Comparison of ENCODE assay signal across 26 mouse cellular contexts in the genomic region with DNA sequence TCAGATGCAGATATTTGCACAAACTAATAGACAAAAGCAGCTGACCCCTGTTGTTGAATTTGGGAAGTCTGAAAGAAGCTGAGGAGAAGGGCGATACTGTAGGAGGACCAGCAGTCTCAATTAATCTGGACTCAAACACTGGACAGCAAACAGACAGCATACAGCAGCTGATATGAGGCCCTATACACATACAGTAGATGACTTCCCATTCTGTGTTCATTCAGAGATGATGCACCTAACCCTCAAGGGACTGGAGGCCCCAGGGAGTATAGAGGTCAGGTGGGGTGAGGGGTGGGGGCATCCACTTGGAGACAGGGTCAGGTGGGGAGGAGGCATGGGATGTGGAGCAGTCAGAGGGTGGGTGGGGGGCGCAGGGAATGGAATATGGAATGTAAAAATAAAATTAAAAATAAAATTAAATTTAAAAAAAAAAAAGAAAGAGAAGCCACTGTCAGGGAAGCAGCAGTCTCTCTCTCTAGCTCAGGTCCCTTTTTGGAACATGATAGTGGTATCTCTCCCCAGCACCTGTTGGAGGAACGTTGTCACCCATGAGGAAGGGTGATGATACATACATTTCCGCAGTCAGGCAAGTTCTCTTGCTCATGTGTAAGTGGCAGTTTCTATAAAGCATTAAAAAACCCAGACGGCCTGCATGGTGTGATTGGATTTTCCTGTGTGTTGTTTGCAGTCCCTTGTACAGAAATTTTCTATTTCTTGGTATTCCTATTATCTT. TPM values are rescaled to one million over a fixed set of nuclear protein-coding genes. Genes with fewer than 3 reads are reported as not detected.
DNase-seq lines count a peak whose midpoint lies in the region; ATAC-seq and TF ChIP-seq lines count a peak whose summit lies in the region.
"Had no signal": no experiment of that assay in that cellular context is flagged by ENCODE, and none has a peak within 500 bp of the region (broad histone marks: within the 10 kb centered on the region; RNA-seq: fewer than 3 reads in every experiment).

No protein-coding gene starts in this region.

- ATAC-seq in liver, embryonic 11.5 days (replicated peaks; ENCODE audit: low FRiP score), result peak; percentile 83
- ATAC-seq in erythroblast, adult 5-6 weeks (replicated peaks; ENCODE audit: low FRiP score, poor library complexity, severe bottlenecking), result peak; percentile 81
- ATAC-seq in liver, embryonic 15.5 days (ENCODE audit: insufficient read depth), result peak; percentile 80
- ATAC-seq: CD4-positive, CD25-positive, alpha-beta regulatory T cell, adult 4 months; forebrain, embryonic 14.5 days; hindbrain, embryonic 16.5 days; intestine, embryonic 16.5 days; midbrain, embryonic 15.5 days had no signal

- no peak overlapping the region for H3K9ac ChIP-seq in liver, embryonic 11.5 days (ENCODE audit: low read depth, low read length)
- no peak overlapping the region for H3K9ac ChIP-seq in liver, embryonic 15.5 days
- H3K9ac ChIP-seq: heart, embryonic 15.5 days; lung, embryonic 15.5 days; midbrain, embryonic 15.5 days; neural tube, embryonic 15.5 days had no signal

- H3K4me3 ChIP-seq in liver, embryonic 11.5 days (ENCODE audit: low read depth, low read length), result no peak overlapping the region
- no peak overlapping the region for H3K4me3 ChIP-seq in liver, embryonic 15.5 days (replicated peaks)
- H3K4me3 ChIP-seq in kidney, adult 2 months (ENCODE audit: insufficient read depth, low read depth, low read length), result no peak overlapping the region
- H3K4me3 ChIP-seq: heart, embryonic 15.5 days; lung, embryonic 15.5 days; midbrain, embryonic 15.5 days; neural tube, embryonic 15.5 days had no signal

- H3K4me1 ChIP-seq in liver, embryonic 11.5 days (replicated peaks; ENCODE audit: control insufficient read depth, insufficient read depth, low read length), result no peaks in the 10 kb centered on the region
- H3K4me1 ChIP-seq in liver, embryonic 15.5 days (replicated peaks), result peaks cover 7% of the 10 kb centered on the region; the same call in 1 of the 2 replicates
- no peaks in the 10 kb centered on the region for H3K4me1 ChIP-seq in kidney, adult 2 months (ENCODE audit: control insufficient read depth, insufficient read depth, low read length)
- H3K4me1 ChIP-seq: heart, embryonic 15.5 days; lung, embryonic 15.5 days; midbrain, embryonic 15.5 days; neural tube, embryonic 15.5 days had no signal

- TF ChIP-seq CTCF in kidney, adult 2 months (conservative IDR thresholded peaks at IDR 0.05; ENCODE audit: insufficient read depth, insufficient read length, low read depth, low read length), result no peak

- H3K9me3 ChIP-seq in liver, embryonic 11.5 days (ENCODE audit: control insufficient read depth, low read length), result no peaks in the 10 kb centered on the region
- H3K9me3 ChIP-seq in liver, embryonic 15.5 days (replicated peaks), result no peaks in the 10 kb centered on the region
- H3K9me3 ChIP-seq: heart, embryonic 15.5 days; lung, embryonic 15.5 days; midbrain, embryonic 15.5 days; neural tube, embryonic 15.5 days had no signal

- DNase-seq in liver, embryonic 11.5 days (ENCODE audit: low spot score), result no peak
- DNase-seq in liver, result no peak
- no peak for DNase-seq in urinary bladder, adult 2 months (ENCODE audit: low spot score)
- DNase-seq in thymus, postnatal 14 days, result no peak
- DNase-seq in kidney, adult 2 months, result no peak
- DNase-seq: adrenal gland, adult 8-10 months; cerebellum, adult 2 months; gastrocnemius, postnatal 10 days; kidney, adult 9 months; kidney, postnatal 10 days; layer of hippocampus, postnatal 36 days; left cerebral cortex, postnatal 4 days; lung, postnatal 36 days; right cerebral cortex, postnatal 25 days; thymus, postnatal 25 days had no signal

- TF ChIP-seq POLR2A in kidney, adult 2 months (IDR thresholded peaks at IDR 0.05; ENCODE audit: low read depth, low read length), result no peak

- WGBS in liver, embryonic 11.5 days, result 47% methylated on average over 5 of the region's 5 CpGs
- 31% methylated on average over 5 of the region's 5 CpGs for WGBS in liver, embryonic 15.5 days (ENCODE audit: insufficient replicate concordance)
- 80% methylated on average over 5 of the region's 5 CpGs for WGBS in kidney, adult 2 months

- H3K27ac ChIP-seq in liver, embryonic 11.5 days (ENCODE audit: low read depth, low read length), result no peak overlapping the region
- H3K27ac ChIP-seq in liver, embryonic 15.5 days (replicated peaks), result peak overlapping the region; percentile 67
- H3K27ac ChIP-seq in kidney, adult 2 months (ENCODE audit: insufficient read depth, low read depth, low read length), result no peak overlapping the region
- H3K27ac ChIP-seq: heart, embryonic 15.5 days; lung, embryonic 15.5 days; midbrain, embryonic 15.5 days; neural tube, embryonic 15.5 days had no signal

- no peak overlapping the region for H3K4me2 ChIP-seq in liver, embryonic 11.5 days
- peak overlapping the region; percentile 7 for H3K4me2 ChIP-seq in liver, embryonic 15.5 days
- H3K4me2 ChIP-seq: heart, embryonic 15.5 days; lung, embryonic 15.5 days; midbrain, embryonic 15.5 days; neural tube, embryonic 15.5 days had no signal

- H3K36me3 ChIP-seq in liver, embryonic 11.5 days (ENCODE audit: control insufficient read depth, insufficient read depth, low read length), result no peaks in the 10 kb centered on the region
- H3K36me3 ChIP-seq in liver, embryonic 15.5 days (replicated peaks), result no peaks in the 10 kb centered on the region
- no peaks in the 10 kb centered on the region for H3K36me3 ChIP-seq in kidney, adult 2 months (ENCODE audit: control insufficient read depth, insufficient read depth, low read length)
- H3K36me3 ChIP-seq: heart, embryonic 15.5 days; lung, embryonic 15.5 days; midbrain, embryonic 15.5 days; neural tube, embryonic 15.5 days had no signal

- no peaks in the 10 kb centered on the region; the same call in 1 of the 2 replicates for H3K27me3 ChIP-seq in liver, embryonic 11.5 days (replicated peaks; ENCODE audit: control insufficient read depth, insufficient read depth, low read length)
- peaks cover 28% of the 10 kb centered on the region for H3K27me3 ChIP-seq in liver, embryonic 15.5 days
- no peaks in the 10 kb centered on the region for H3K27me3 ChIP-seq in kidney, adult 2 months (replicated peaks; ENCODE audit: control insufficient read depth, insufficient read depth, low read length)
- H3K27me3 ChIP-seq: lung, embryonic 15.5 days had no signal

RNA-seq across cellular contexts. Expression of a gene that starts 7.2 kb away (rescaled TPM):
- polyA plus RNA-seq in liver, embryonic 11.5 days (2014; fragmentation: Nextera tagmentation; extraction: Ambion mirVana), result 0.23 and 0.25 TPM in 2 replicates
- total RNA-seq in erythroblast, adult 5-6 weeks (2015; ENCODE audit: low replicate concordance), result not detected in 2 replicates
- not detected in 2 replicates for total RNA-seq in erythroblast, adult 5-6 weeks (2017; ENCODE audit: low replicate concordance)
- not detected in 2 replicates for polyA plus RNA-seq in liver, embryonic 15.5 days (2015; fragmentation: Nextera tagmentation; extraction: Ambion mirVana)
- polyA plus RNA-seq in urinary bladder, adult 2 months (2012; rRNA removed), result 112 and 118 TPM in 2 replicates
- polyA plus RNA-seq in kidney, adult 2 months (2012; rRNA removed), result 15.6 and 20.5 TPM in 2 replicates
- total RNA-seq: gastrocnemius, postnatal 10 days; heart, postnatal 25 days; left cerebral cortex, postnatal 4 days had no signal
- polyA plus RNA-seq: CD4-positive, CD25-positive, alpha-beta regulatory T cell, adult 4 months had no signal

RNA-seq across cellular contexts. Expression of a gene that starts 26.6 kb away (rescaled TPM):
- 1.3 and 1.4 TPM in 2 replicates for polyA plus RNA-seq in liver, embryonic 11.5 days (2014; fragmentation: Nextera tagmentation; extraction: Ambion mirVana)
- total RNA-seq in erythroblast, adult 5-6 weeks (2015; ENCODE audit: low replicate concordance), result 2.3 and 10.8 TPM in 2 replicates
- total RNA-seq in erythroblast, adult 5-6 weeks (2017; ENCODE audit: low replicate concordance), result 1.2 and 1.7 TPM in 2 replicates
- polyA plus RNA-seq in liver, embryonic 15.5 days (2015; fragmentation: Nextera tagmentation; extraction: Ambion mirVana), result 0.28 and 0.41 TPM in 2 replicates
- polyA plus RNA-seq in urinary bladder, adult 2 months (2012; rRNA removed), result 4.2 and 4.8 TPM in 2 replicates
- 4.1 and 4.7 TPM in 2 replicates for polyA plus RNA-seq in kidney, adult 2 months (2012; rRNA removed)
- polyA plus RNA-seq: CD4-positive, CD25-positive, alpha-beta regulatory T cell, adult 4 months had no signal

RNA-seq across cellular contexts. Expression of a gene that starts 38.4 kb away (rescaled TPM):
- 3.2 and 4.0 TPM in 2 replicates for polyA plus RNA-seq in liver, embryonic 11.5 days (2014; fragmentation: Nextera tagmentation; extraction: Ambion mirVana)
- 0.42 TPM in 1 of 2 replicates, not detected in the other for total RNA-seq in erythroblast, adult 5-6 weeks (2015; ENCODE audit: low replicate concordance)
- 0.17 and 0.28 TPM in 2 replicates for total RNA-seq in erythroblast, adult 5-6 weeks (2017; ENCODE audit: low replicate concordance)
- 0.74 and 0.96 TPM in 2 replicates for polyA plus RNA-seq in liver, embryonic 15.5 days (2015; fragmentation: Nextera tagmentation; extraction: Ambion mirVana)
- polyA plus RNA-seq in urinary bladder, adult 2 months (2012; rRNA removed), result 5.5 and 5.9 TPM in 2 replicates
- 3.1 and 4.1 TPM in 2 replicates for polyA plus RNA-seq in kidney, adult 2 months (2012; rRNA removed)

RNA-seq across cellular contexts. Expression of a gene that starts 38.5 kb away (rescaled TPM):
- 202 and 214 TPM in 2 replicates for polyA plus RNA-seq in liver, embryonic 11.5 days (2014; fragmentation: Nextera tagmentation; extraction: Ambion mirVana)
- total RNA-seq in erythroblast, adult 5-6 weeks (2015; ENCODE audit: low replicate concordance), result 5.4 and 8.8 TPM in 2 replicates
- total RNA-seq in erythroblast, adult 5-6 weeks (2017; ENCODE audit: low replicate concordance), result 24.6 and 24.7 TPM in 2 replicates
- 60.2 and 70.5 TPM in 2 replicates for polyA plus RNA-seq in liver, embryonic 15.5 days (2015; fragmentation: Nextera tagmentation; extraction: Ambion mirVana)
- 57.9 and 68.3 TPM in 2 replicates for polyA plus RNA-seq in urinary bladder, adult 2 months (2012; rRNA removed)
- 72.0 and 90.4 TPM in 2 replicates for polyA plus RNA-seq in kidney, adult 2 months (2012; rRNA removed)

Comparison
In these comparisons a context has a peak if more than half of its experiments do, and no peak if none do; other contexts are left out.
1. RNA of a gene that starts 7.2 kb away (polyA plus RNA-seq): 112 to 118 TPM in urinary bladder, adult 2 months and 15.6 to 20.5 TPM in kidney, adult 2 months; 0.23 to 0.25 TPM in liver, embryonic 11.5 days and not detected in liver, embryonic 15.5 days; every median in the first group is over 10 times any median in the second.
2. Peak in every context shown above with its lines, with median percentiles within 50 percentile points of each other: ATAC-seq.